Mouse (Mus musculus) liver, embryonic 14.5 days (tissue): ENCODE measurements at regions not wholly inside any gene's neighbourhood (a gene's known extent, or its start where the extent isn't known, plus 50 kb on each side); places are given as distances from the start of the nearest gene placed in this dataset.

Experiments used
- CTCF ChIP-seq: IDR thresholded peaks from 2 replicates; pipeline ENCODE4 v1.5.1; 2016; ENCODE audit warnings: antibody characterized with exemption, low read depth, control low read depth
- EP300 ChIP-seq: IDR thresholded peaks from 2 replicates; pipeline ENCODE4 v1.6.1; 2016; ENCODE audit warnings: antibody characterized with exemption, low read depth

GRCm38 (mm10) chr4:153271376-153271775, 211.2 kb downstream of the Ajap1 start:
- TF ChIP-seq CTCF (no peak), EP300 (no peak)
